Mouse (Mus musculus): ENCODE measurements around the gene Polr2h.

Polr2h gene

GRCm38 (mm10) chr16:20701729-20702521 lies 15.5 kb upstream of the Polr2h start:
- no peak for DNase-seq (ENCODE audit: low read depth, low spot score)

GRCm38 (mm10) chr16:20702522-20702893 lies 15.0 kb upstream of the Polr2h start:
- DNase-seq (ENCODE audit: low read depth, low spot score): no peak

- DNase-seq (ENCODE audit: low read depth, low spot score): no peak
These were observed 14.4 kb upstream of the Polr2h start for GRCm38 (mm10) chr16:20703071-20703470.

- no peak for DNase-seq (ENCODE audit: low read depth, low spot score)
These were observed 13.6 kb upstream of the Polr2h start for GRCm38 (mm10) chr16:20703699-20704400.

- DNase-seq (ENCODE audit: low read depth, low spot score): no peak
These were observed 11.7 kb upstream of the Polr2h start for GRCm38 (mm10) chr16:20705786-20706185.

GRCm38 (mm10) chr16:20706407-20707055 lies 10.9 kb upstream of the Polr2h start:
- DNase-seq (ENCODE audit: low read depth, low spot score): no peak

GRCm38 (mm10) chr16:20708220-20708938 lies 9.1 kb upstream of the Polr2h start:
- no peak for DNase-seq (ENCODE audit: low read depth, low spot score)

GRCm38 (mm10) chr16:20708939-20709734 lies 8.3 kb upstream of the Polr2h start:
- no peak for DNase-seq (ENCODE audit: low read depth, low spot score)

- no peak for DNase-seq (ENCODE audit: low read depth, low spot score)
These were observed 7.1 kb upstream of the Polr2h start for GRCm38 (mm10) chr16:20710370-20710769.

GRCm38 (mm10) chr16:20710810-20711209 lies 6.7 kb upstream of the Polr2h start:
- no peak for DNase-seq (ENCODE audit: low read depth, low spot score)

GRCm38 (mm10) chr16:20712190-20712589 lies 5.3 kb upstream of the Polr2h start:
- DNase-seq (ENCODE audit: low read depth, low spot score): no peak

- DNase-seq (ENCODE audit: low read depth, low spot score): no peak
These were observed 4.6 kb upstream of the Polr2h start for GRCm38 (mm10) chr16:20712889-20713288.

GRCm38 (mm10) chr16:20714307-20715080 lies 3.0 kb upstream of the Polr2h start:
- no peak for DNase-seq (ENCODE audit: low read depth, low spot score)

- no peak for DNase-seq (ENCODE audit: low read depth, low spot score)
These were observed 2.3 kb upstream of the Polr2h start for GRCm38 (mm10) chr16:20715161-20715560.

GRCm38 (mm10) chr16:20715566-20715965 lies 1.9 kb upstream of the Polr2h start:
- DNase-seq (ENCODE audit: low read depth, low spot score): no peak

GRCm38 (mm10) chr16:20715976-20716840 lies 1.3 kb upstream of the Polr2h start:
- no peak for DNase-seq (ENCODE audit: low read depth, low spot score)

- DNase-seq (ENCODE audit: low read depth, low spot score): no peak
These were observed 654 bp upstream of the Polr2h start for GRCm38 (mm10) chr16:20716841-20717180.

GRCm38 (mm10) chr16:20717978-20718670 lies 659 bp downstream of the Polr2h start:
- DNase-seq (ENCODE audit: low read depth, low spot score): no peak

GRCm38 (mm10) chr16:20721808-20722207 lies 4.3 kb downstream of the Polr2h start:
- DNase-seq (ENCODE audit: low read depth, low spot score): no peak
